Mouse (Mus musculus): ENCODE measurements around the gene Zfp663. TPM values are rescaled to one million over a fixed set of nuclear protein-coding genes. Genes with fewer than 3 reads are reported as not detected.

The Zfp663 gene
- polyA plus RNA-seq, 1 experiment: not detected

DNA sequence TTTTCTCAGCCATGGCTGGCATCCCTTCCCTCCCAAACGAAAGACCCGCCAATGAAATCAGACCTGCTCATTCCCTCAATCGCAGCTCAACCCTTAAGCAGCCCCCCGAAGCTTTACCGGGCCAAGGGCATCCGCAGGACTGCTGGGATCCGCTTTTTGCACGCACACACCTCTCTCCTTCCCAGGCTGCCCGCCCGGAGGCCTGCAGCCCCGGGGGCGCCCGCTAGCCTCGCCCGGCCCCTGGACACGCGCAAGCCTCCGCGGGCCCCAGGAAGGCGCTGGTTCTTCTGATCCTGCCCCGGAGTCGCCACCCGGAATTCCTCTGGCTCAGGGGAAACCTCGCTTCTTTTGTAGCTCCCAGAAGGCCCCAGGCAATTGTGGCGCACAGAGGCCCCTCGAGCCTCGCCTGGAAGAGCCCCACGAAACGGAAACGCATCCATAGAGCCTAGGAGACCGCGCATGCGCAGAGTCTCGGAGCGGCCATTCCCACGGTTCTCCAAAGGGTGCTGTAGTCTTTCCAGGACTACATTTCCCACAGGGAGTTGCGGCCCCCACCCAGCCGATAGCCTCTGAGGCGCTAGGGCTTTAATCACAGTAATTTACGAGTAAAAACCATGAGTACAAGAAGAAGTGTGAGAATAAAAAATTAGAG is 19.4 kb upstream of the Zfp663 start, which contains the start of gene Zfp334:
Gene Zfp334 (minus strand): TSS at position 416 of the 652 bp plus-strand sequence.
- TF ChIP-seq GATA1 (IDR thresholded peaks at IDR 0.05; ENCODE audit: low read length): no peak

DNA sequence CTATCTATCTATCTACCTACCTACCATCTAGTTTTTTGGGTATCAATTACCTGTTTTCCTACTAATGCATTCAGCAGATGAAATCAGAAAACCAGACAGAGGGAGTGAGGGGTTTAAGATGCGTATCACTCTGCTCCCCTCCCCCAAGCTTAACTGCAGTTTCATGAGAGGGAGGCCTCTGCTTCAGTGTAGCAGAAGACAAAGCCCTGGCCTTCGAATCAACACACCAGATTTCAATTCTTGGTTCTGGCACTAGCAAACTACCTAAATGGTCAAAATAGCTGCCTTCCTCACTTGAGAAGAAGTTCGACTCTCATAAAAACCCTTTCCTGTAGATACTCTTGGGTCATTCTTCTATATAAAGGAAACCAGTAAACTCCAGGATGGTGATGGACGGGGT is 18.8 kb upstream of the Zfp663 start:
- TF ChIP-seq GATA1 (IDR thresholded peaks at IDR 0.05; ENCODE audit: low read length): no peak

DNA sequence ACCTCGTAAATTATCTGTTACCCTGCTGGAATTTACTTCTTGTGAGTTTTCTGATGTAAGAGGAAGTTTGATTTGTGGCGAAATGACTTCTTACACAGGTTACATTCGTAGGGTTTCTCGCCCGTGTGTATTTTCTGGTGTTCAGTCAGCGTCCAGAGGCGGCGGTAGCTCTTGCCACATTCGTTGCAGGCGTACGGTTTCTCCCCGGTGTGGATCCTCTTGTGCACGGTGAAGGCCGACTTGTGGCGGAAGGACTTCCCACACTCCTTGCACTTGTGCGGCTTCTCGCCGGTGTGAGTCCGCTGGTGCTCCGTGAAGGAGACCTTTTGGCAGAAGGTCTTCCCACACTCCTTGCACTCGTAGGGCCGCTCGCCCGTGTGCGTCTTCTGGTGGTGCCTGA is 11.5 kb upstream of the Zfp663 start:
- no peak for TF ChIP-seq GATA1 (IDR thresholded peaks at IDR 0.05; ENCODE audit: low read length)

DNA sequence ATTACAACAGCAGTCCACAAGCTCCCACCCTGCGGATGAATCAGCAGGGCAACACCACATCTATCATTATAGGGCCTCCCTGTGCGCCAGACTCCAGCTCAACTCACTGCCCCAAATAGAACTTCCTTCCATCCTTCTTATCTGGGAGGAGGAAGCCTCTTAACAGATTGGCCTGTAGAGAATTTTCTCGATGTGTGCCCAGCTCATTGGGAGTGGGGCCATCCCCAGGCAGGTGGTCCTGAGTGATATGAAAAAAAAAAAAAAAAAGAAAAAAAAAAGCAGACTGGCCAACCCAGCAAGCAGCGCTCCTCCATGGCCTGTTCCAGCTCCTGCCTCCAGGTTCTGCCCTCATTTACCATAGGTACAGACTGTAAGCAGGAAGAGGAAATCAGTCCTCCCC is 7.5 kb upstream of the Zfp663 start:
- TF ChIP-seq GATA1 (IDR thresholded peaks at IDR 0.05; ENCODE audit: low read length): no peak

DNA sequence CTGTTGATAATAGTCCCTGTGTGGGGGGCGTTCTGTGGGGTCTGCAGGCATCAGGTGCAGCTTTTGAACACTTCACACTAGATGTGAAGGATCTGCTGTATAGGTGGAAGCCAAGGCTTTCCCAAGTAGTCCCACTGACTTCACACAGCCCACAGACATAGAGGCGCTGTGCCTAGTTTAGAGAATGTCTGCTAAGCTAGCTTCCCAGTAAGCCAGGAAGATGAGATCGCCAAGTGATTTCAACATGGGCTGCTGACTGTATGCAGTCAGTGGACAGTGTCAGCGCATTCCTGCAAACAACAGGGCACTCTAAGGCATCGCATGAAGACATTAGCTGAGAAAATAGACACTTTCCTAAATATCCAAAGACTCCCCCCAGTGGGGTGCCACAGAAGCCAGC is 6.9 kb upstream of the Zfp663 start:
- TF ChIP-seq GATA1 (IDR thresholded peaks at IDR 0.05; ENCODE audit: low read length): no peak

DNA sequence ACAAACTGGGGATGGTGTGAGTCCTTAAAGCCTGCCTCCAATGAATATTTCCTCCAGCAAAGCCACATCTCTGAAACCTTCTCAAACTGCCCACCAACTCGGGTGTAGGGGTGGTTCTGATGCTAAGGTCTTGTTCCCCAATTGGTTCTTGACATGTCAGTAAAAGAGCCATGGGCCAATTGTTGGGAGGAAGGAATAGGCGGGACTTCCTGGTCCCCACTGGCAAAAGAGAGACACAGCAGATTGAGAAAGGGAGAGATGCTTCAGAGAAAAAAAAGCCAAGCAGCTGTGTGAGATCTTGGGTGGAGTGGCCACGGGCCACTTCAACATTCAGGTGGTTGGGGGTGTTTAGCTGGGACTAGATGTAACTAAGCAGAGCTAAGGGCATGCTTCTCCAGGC is 2.5 kb upstream of the Zfp663 start:
- no peak for TF ChIP-seq GATA1 (IDR thresholded peaks at IDR 0.05; ENCODE audit: low read length)

DNA sequence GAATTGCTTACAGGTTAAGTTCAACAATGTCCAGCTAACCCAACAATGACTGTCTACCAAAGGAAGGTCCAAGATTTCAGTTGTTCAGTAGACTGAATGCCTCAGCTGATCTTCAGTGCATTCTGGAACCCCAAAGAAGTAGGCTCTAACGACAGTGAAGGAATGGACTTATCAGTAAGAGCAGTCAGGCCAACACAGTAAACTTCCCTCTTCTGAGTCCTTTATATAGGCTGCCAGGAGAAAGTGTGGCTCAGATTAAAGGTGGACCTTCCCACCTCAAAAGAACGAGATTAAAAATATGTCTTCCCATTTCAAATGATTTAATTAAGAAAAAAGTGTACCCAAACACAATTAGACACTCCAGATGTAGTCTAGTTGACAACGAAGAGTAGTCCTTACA is 1.8 kb upstream of the Zfp663 start:
- no peak for TF ChIP-seq GATA1 (IDR thresholded peaks at IDR 0.05; ENCODE audit: low read length)

DNA sequence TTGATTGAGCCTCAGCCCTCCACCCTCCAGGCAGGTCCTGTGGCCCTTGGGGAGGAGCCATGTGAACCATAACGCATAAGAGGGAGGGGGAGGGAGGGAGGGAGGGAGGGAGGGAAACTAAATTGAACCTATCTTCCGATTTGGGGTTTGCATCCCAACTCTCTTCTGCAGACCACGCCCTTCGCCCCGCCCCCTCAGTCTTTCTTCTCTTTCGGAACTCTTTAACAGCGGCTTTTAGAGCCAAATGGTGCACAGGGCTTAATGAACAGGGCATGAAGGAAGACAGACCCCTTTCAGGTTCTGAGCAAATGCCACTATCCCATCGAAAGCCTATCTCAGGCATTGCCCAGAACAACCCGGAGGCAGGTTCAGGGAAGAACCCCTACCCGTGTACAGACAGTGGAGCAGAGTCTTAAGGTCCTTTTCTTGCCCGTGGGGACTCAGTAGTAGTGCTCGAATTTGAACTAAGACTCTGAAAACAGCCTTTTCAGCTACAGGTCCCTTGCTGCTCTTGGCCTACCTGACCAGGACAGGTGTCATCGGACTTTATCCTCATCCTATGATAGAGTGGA is 575 bp downstream of the Zfp663 start:
- TF ChIP-seq GATA1 (IDR thresholded peaks at IDR 0.05; ENCODE audit: low read length): no peak

DNA sequence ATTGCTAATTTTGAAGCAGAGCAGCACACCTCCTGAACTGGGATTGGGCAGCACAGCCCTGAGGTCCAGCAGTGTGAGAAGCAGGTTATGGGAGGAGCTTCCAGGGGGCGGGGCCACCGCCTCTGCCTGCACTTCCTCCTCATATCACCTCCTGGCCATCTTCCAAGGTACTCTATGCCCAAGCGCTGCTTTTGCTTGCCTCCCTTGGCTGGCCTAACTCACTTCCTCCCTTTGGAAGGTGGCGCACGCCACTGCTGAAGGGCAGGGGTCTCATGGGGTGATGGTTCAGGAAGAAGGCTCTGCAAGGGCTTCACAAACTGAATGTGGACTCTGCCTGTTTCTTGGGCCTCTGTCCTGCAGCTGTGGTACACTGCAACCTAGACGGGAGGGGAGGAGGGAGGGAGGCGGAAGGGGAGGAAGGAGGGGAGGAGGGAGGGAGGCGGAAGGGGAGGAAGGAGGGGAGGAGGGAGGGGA is 1.4 kb downstream of the Zfp663 start:
- no peak for TF ChIP-seq GATA1 (IDR thresholded peaks at IDR 0.05; ENCODE audit: low read length)

DNA sequence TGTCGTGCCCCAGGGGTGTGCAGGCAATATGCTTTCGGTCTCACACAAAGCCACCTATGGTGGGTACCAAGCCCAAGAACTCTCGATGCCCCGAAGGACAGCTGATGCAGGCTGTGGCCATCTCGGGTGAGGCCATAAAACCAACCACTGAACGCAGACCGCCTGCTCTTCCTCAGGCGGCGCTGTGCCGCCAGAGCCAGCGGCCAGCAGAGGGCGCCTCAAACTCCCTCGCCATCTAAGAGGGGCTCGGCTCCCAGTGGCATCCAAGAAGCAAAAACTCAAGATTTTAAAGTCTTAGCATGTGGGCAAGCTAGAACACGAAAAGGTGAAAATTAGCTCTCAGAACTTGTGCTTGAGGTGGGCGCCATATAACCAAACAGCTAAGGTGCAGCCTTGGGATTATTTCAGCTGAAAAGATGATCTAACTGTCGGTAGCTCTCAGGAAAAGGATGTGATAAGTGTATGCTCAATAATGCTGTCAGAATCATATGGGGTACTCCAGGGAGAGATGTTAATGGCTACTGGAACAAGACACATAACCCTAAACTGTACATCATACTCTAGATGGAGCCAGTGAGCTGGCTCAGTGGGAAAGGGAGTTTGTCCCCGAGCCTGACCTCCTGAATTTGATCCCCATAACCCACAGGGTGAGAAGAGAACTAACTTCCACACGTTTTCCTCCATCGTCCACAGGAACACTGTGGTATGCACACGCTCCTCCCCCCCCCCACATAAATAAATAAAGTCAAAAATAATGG is 4.0 kb downstream of the Zfp663 start:
- TF ChIP-seq GATA1 (IDR thresholded peaks at IDR 0.05; ENCODE audit: low read length): no peak

DNA sequence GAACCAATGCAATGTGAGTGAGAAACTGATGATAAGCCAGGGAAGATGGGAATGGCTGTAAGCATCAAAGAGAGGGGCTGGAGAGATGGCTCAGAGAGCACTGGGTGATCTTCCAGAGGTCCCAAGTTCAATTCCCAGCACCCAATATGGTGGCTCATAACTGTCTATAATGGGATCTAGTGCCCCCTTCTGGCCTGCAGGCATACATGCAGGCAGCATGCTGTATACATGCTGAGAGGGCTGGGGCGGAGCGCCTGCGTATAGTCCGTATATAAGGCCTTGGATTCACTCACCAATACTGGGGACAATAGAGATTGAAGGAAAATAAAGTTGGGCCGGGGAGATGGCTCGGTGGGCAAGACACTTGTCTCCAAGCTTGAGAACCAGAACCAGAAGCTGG is 5.2 kb downstream of the Zfp663 start:
- TF ChIP-seq GATA1 (IDR thresholded peaks at IDR 0.05; ENCODE audit: low read length): no peak

DNA sequence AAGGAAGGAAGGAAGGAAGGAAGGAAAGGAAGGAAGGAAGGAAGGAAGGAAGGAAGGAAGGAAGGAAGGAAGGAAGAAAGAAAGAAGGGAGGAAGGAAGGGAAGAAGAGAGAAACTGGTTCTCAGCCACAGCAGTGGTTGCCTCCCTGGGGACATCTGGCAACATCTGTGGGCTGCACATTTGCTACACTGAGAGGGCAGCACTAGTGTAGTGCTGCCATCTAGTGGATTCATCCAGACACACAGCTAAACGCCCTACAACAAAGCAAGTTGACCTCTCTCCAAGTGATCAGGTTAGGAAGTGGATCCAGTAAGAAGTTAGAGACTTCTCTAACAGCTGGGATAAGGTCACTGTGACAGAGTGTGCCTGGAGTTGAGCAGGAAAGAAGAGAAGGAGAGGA is 7.7 kb downstream of the Zfp663 start:
- TF ChIP-seq GATA1 (IDR thresholded peaks at IDR 0.05; ENCODE audit: low read length): no peak

DNA sequence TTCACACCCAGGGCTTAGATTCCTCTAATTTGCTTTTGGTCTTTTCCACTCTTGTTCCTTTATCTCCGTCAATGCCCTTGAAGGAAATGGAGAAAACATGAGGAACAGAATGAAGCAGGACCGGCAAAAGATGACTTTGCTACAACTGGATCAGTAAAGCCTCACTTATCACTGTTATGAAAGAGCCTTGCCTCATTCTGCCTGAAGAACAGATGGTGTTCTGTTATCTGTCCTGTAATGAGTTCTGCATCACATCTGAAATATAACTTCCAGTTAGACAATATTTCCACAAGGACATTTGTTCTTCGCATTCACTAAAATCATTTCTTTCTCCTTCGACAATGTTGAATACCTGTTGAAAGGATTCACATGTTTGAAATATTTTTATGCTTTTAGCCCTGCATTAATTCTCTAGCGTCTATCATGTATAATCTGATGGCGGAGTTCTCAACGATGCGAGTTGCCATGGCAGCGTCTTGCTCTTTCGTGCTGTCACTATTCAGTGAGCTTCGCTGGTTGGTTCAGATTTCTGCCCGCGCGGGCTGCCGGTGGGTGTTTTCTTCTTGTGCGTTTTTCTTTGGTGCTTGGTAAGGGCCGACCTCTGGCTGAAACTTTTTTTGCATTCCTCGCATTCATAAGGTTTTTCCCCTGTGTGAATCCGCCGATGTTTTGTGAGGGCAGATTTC is 16.6 kb downstream of the Zfp663 start:
- TF ChIP-seq GATA1 (IDR thresholded peaks at IDR 0.05; ENCODE audit: low read length): no peak

DNA sequence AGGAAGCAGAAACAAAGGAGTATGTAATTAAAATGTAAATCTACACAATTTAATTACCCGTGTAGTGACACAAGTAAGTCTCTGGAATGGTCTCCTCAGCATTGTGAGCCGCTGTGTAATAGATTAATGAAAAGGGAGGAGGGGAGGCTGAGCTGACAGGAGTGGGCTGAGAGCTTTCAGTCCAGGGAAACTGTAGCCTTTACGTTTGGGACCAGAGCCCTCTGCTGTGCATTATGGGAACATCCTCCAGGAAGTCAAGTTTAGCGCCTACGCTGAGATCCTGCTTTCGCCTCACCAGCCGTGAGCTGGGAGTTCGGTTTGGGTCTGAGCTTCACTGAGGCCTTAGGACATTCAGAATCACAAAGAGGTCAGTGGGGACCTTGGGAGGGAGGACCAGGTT is 19.1 kb downstream of the Zfp663 start:
- TF ChIP-seq GATA1 (IDR thresholded peaks at IDR 0.05; ENCODE audit: low read length): no peak

DNA sequence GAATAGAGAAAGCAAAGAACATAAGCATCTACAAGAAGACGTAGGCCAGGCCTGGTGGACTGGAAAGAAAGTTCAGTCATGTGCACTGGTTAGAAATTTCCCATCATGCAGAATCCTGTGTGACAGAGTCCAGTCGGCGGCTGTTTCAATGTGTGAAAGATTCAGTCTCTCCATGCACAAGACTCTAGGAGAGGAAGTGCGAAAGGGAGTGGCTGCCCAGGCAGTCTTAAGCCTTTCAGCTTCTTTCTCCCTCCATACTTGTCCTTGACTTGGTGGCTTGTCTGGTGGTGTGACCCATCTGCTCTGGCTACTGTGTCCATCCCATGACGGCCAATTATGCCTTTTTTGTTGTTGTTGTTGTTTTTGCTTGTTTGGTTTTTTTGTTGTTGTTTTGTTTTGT is 22.3 kb downstream of the Zfp663 start:
- TF ChIP-seq GATA1 (IDR thresholded peaks at IDR 0.05; ENCODE audit: low read length): no peak

DNA sequence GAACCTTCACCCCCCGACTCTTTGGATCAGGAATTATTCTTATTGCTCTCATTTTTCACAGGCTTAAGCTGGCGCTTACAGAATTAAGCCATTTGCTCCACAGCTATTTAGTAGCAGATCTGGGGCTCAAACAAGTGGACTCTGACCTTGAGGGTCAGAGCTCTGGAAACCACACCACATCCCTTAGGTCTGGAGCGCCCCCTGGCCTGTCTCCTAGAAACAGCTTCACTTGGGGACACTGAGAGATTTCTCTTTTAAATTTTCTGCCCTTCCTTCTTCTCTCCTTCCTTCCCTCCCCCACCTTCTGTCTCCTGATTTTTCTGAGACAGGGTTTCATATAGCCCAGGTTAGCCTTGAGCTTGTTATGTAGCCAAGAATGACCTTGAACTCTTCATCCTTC is 31.3 kb downstream of the Zfp663 start:
- no peak for TF ChIP-seq GATA1 (IDR thresholded peaks at IDR 0.05; ENCODE audit: low read length)

Data from G1E-ER4 (cell line).